15 mouse cellular contexts compared by ENCODE assay signal in the genomic region with DNA sequence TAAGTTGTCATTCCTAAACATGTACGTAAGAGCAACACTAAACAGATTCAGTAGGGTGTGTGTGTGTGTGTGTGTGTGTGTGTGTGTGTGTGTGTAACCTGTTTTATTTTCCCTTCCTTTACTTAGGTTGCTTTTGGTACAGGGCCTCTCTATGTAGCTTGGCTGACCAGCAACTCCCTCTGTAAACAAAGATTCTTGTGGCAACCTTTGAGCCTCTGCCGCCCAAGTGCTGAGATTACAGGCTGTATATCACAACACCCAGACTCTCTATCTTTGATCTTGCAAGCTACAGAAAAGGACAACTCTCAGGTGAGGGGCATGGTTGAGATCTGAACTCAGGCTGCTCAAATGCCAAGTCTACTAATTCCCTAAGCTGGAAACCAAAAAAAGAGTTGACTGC. TPM values are rescaled to one million over a fixed set of nuclear protein-coding genes. Genes with fewer than 3 reads are reported as not detected.
"Had no signal": no experiment of that assay in that cellular context is flagged by ENCODE, and none has a peak within 500 bp of the region (broad histone marks: within the 10 kb centered on the region; RNA-seq: fewer than 3 reads in every experiment).

No protein-coding gene starts in this region.

- H3K4me2 ChIP-seq: kidney, embryonic 15.5 days; limb, embryonic 13.5 days; midbrain, embryonic 13.5 days had no signal

- H3K36me3 ChIP-seq: kidney, embryonic 15.5 days; limb, embryonic 13.5 days; midbrain, embryonic 13.5 days had no signal

- H3K4me3 ChIP-seq: kidney, embryonic 15.5 days; limb, embryonic 13.5 days; midbrain, embryonic 13.5 days had no signal

- H3K9ac ChIP-seq: kidney, embryonic 15.5 days; limb, embryonic 13.5 days; midbrain, embryonic 13.5 days had no signal

- DNase-seq: kidney, adult 2 months; kidney, postnatal 25 days; layer of hippocampus, postnatal 36 days; left cerebral cortex, postnatal 4 days; lung, adult 2 months; lung, postnatal 36 days; right cerebral cortex, postnatal 14 days; thymus, postnatal 36 days had no signal

- H3K4me1 ChIP-seq: midbrain, embryonic 13.5 days had no signal

- H3K27me3 ChIP-seq: kidney, embryonic 15.5 days; limb, embryonic 13.5 days; midbrain, embryonic 13.5 days had no signal

- H3K9me3 ChIP-seq: kidney, embryonic 15.5 days; limb, embryonic 13.5 days; midbrain, embryonic 13.5 days had no signal

- ATAC-seq: lung, postnatal 0 days; midbrain, embryonic 13.5 days had no signal

- H3K27ac ChIP-seq: kidney, embryonic 15.5 days; limb, embryonic 13.5 days; midbrain, embryonic 13.5 days had no signal

RNA-seq across cellular contexts. Expression of a gene that starts 21.2 kb away (rescaled TPM):
- total RNA-seq: layer of hippocampus, postnatal 36 days; left cerebral cortex, postnatal 4 days; midbrain, postnatal 0 days had no signal
- polyA plus RNA-seq: kidney, embryonic 15.5 days; limb, embryonic 13.5 days; lung, adult 2 months; lung, postnatal 0 days; midbrain, embryonic 13.5 days; midbrain, postnatal 0 days; neural tube, embryonic 14.5 days; stomach, embryonic 14.5 days had no signal

RNA-seq across cellular contexts. Expression of a gene that starts 29.0 kb away (rescaled TPM):
- total RNA-seq: layer of hippocampus, postnatal 36 days; left cerebral cortex, postnatal 4 days; midbrain, postnatal 0 days had no signal
- polyA plus RNA-seq: lung, postnatal 0 days; midbrain, postnatal 0 days; neural tube, embryonic 14.5 days; stomach, embryonic 14.5 days had no signal
